Mouse (Mus musculus) brown adipose tissue, adult 24 weeks (tissue): ENCODE measurements around the gene Bmp2k. TPM values are rescaled to one million over a fixed set of nuclear protein-coding genes. Genes with fewer than 3 reads are reported as not detected.
A peak's percentile ranks its signal among the peaks of the same experiment; 100 is the strongest.

Source experiments
- H3K27ac ChIP-seq: fragments of 200-500 bp; replicated peaks from 2 replicates; pipeline ENCODE4 v1.5.1; 2012; ENCODE audit warnings: low read depth, mild to moderate bottlenecking, low read length
- H3K4me1 ChIP-seq: fragments of 200-500 bp; 2 replicates; pipeline ENCODE4 v1.6.1; 2012; ENCODE audit warnings: low read length, mixed read lengths; ENCODE audit not compliant: control insufficient read depth, insufficient read depth, insufficient read length
- H3K4me3 ChIP-seq: fragments of 200-500 bp; 2 replicates; pipeline ENCODE4 v1.5.1; 2012; ENCODE audit warnings: low read depth, mild to moderate bottlenecking, low read length, moderate library complexity; ENCODE audit not compliant: insufficient read depth
- polyA plus RNA-seq: library from polyadenylated mRNA; stranded (reverse); fragments of >200 nt; gene quantifications from 2 replicates; pipeline ENCODE4 v1.2.4, GENCODE M21; 2012; ENCODE audit not compliant: missing spikeins, insufficient read depth, insufficient read length

Gene Bmp2k
- polyA plus RNA-seq, 1 experiment, result 7.4 TPM

- Histone ChIP-seq H3K27ac (no peak overlapping the region), H3K4me1 (no peaks in the 10 kb centered on the region), H3K4me3 (no peak overlapping the region)
Observed at GRCm38 (mm10) chr5:96986850-96987249, 10.6 kb upstream of the Bmp2k start.

GRCm38 (mm10) chr5:96988880-96989279 lies 8.6 kb upstream of the Bmp2k start:
- Histone ChIP-seq H3K4me1 (no peaks in the 10 kb centered on the region), H3K4me3 (no peak overlapping the region), H3K27ac (no peak overlapping the region)

- Histone ChIP-seq H3K27ac (no peak overlapping the region), H3K4me1 (no peaks in the 10 kb centered on the region), H3K4me3 (no peak overlapping the region)
Observed at GRCm38 (mm10) chr5:96991156-96991555, 6.3 kb upstream of the Bmp2k start.

GRCm38 (mm10) chr5:96992651-96993050 lies 4.8 kb upstream of the Bmp2k start:
- peaks cover 2% of the 10 kb centered on the region; the same call in 1 of the 2 replicates for H3K4me1 ChIP-seq
- H3K4me3 ChIP-seq, result no peak overlapping the region
- H3K27ac ChIP-seq, result no peak overlapping the region

- no peak overlapping the region for H3K27ac ChIP-seq
- peaks cover 2% of the 10 kb centered on the region; the same call in 1 of the 2 replicates for H3K4me1 ChIP-seq
- H3K4me3 ChIP-seq, result no peak overlapping the region
Observed at GRCm38 (mm10) chr5:96993057-96993456, 4.4 kb upstream of the Bmp2k start.

GRCm38 (mm10) chr5:96995791-96996190 lies 1.7 kb upstream of the Bmp2k start:
- Histone ChIP-seq H3K4me1 (peaks cover 5% of the 10 kb centered on the region; the same call in 1 of the 2 replicates), H3K27ac (peak overlapping the region; percentile 99), H3K4me3 (no peak overlapping the region)

- Histone ChIP-seq H3K4me1 (peaks cover 10% of the 10 kb centered on the region; the same call in 1 of the 2 replicates), H3K4me3 (peak overlapping the region; percentile 97), H3K27ac (peak overlapping the region; percentile 99)
Observed at GRCm38 (mm10) chr5:96996401-96997309, 834 bp upstream of the Bmp2k start.

- Histone ChIP-seq H3K27ac (peak overlapping the region; percentile 50), H3K4me1 (peaks cover 13% of the 10 kb centered on the region; the same call in 1 of the 2 replicates), H3K4me3 (peak overlapping the region; percentile 97)
Observed at GRCm38 (mm10) chr5:96997802-96998565, 495 bp downstream of the Bmp2k start.

GRCm38 (mm10) chr5:96998566-96998907 lies 1.0 kb downstream of the Bmp2k start:
- H3K4me3 ChIP-seq, result peak overlapping the region; percentile 97
- peaks cover 15% of the 10 kb centered on the region; the same call in 1 of the 2 replicates for H3K4me1 ChIP-seq
- peak overlapping the region; percentile 50 for H3K27ac ChIP-seq

- Histone ChIP-seq H3K4me3 (peak overlapping the region; percentile 21), H3K4me1 (peaks cover 18% of the 10 kb centered on the region), H3K27ac (no peak overlapping the region)
Observed at GRCm38 (mm10) chr5:96999601-97000000, 2.1 kb downstream of the Bmp2k start.

- Histone ChIP-seq H3K4me3 (no peak overlapping the region), H3K27ac (no peak overlapping the region), H3K4me1 (peaks cover 20% of the 10 kb centered on the region)
Observed at GRCm38 (mm10) chr5:97000524-97000923, 3.0 kb downstream of the Bmp2k start.

- no peak overlapping the region for H3K4me3 ChIP-seq
- H3K4me1 ChIP-seq, result peaks cover 20% of the 10 kb centered on the region
- H3K27ac ChIP-seq, result no peak overlapping the region
Observed at GRCm38 (mm10) chr5:97001153-97001552, 3.7 kb downstream of the Bmp2k start.

GRCm38 (mm10) chr5:97001571-97001970 lies 4.1 kb downstream of the Bmp2k start:
- H3K4me1 ChIP-seq, result peaks cover 18% of the 10 kb centered on the region
- no peak overlapping the region for H3K4me3 ChIP-seq
- no peak overlapping the region for H3K27ac ChIP-seq

GRCm38 (mm10) chr5:97002336-97002735 lies 4.8 kb downstream of the Bmp2k start:
- H3K4me1 ChIP-seq, result peaks cover 18% of the 10 kb centered on the region
- H3K4me3 ChIP-seq, result no peak overlapping the region
- no peak overlapping the region for H3K27ac ChIP-seq

- Histone ChIP-seq H3K4me3 (no peak overlapping the region), H3K4me1 (peaks cover 18% of the 10 kb centered on the region), H3K27ac (no peak overlapping the region)
Observed at GRCm38 (mm10) chr5:97002937-97003336, 5.4 kb downstream of the Bmp2k start.
